Mouse (Mus musculus): Measurements from ENCODE around the gene Otogl.
"Not testable (repeated sequence)": the region's sequence is repeated elsewhere in the genome, so short reads cannot be mapped to it uniquely, and the experiment has no call there.

Gene Otogl

GRCm38 (mm10) chr10:107810649-107811398 is 101.1 kb downstream of the Otogl start:
- DNase-seq (ENCODE audit: low spot score in 2 of 2): no peak

GRCm38 (mm10) chr10:107805203-107805602 is 106.7 kb downstream of the Otogl start:
- DNase-seq (ENCODE audit: low spot score in 2 of 2): no peak

GRCm38 (mm10) chr10:107804285-107804684 is 107.6 kb downstream of the Otogl start:
- not testable (repeated sequence) for DNase-seq (ENCODE audit: low spot score in 2 of 2)

- no peak for DNase-seq (ENCODE audit: low spot score in 2 of 2)
Measured at GRCm38 (mm10) chr10:107799671-107800353, 112.1 kb downstream of the Otogl start.

GRCm38 (mm10) chr10:107794812-107795756 is 116.8 kb downstream of the Otogl start:
- DNase-seq (ENCODE audit: low spot score in 2 of 2): no peak

- DNase-seq (ENCODE audit: low spot score in 2 of 2): no peak
Measured at GRCm38 (mm10) chr10:107792491-107792890, 119.4 kb downstream of the Otogl start.

GRCm38 (mm10) chr10:107779548-107779947 is 132.4 kb downstream of the Otogl start:
- DNase-seq (ENCODE audit: low spot score in 2 of 2): no peak

GRCm38 (mm10) chr10:107759624-107760023 is 152.3 kb downstream of the Otogl start:
- no peak for DNase-seq (ENCODE audit: low spot score in 2 of 2)

GRCm38 (mm10) chr10:107753471-107753870 is 158.5 kb downstream of the Otogl start:
- no peak for DNase-seq (ENCODE audit: low spot score in 2 of 2)

- no peak for DNase-seq (ENCODE audit: low spot score in 2 of 2)
Measured at GRCm38 (mm10) chr10:107752351-107753143, 159.4 kb downstream of the Otogl start.

- no peak for DNase-seq (ENCODE audit: low spot score in 2 of 2)
Measured at GRCm38 (mm10) chr10:107751944-107752343, 160.0 kb downstream of the Otogl start.

GRCm38 (mm10) chr10:107747566-107747965 is 164.4 kb downstream of the Otogl start:
- no peak for DNase-seq (ENCODE audit: low spot score in 2 of 2)

GRCm38 (mm10) chr10:107746717-107747116 is 165.2 kb downstream of the Otogl start:
- no peak for DNase-seq (ENCODE audit: low spot score in 2 of 2)

GRCm38 (mm10) chr10:107739815-107740214 is 172.1 kb downstream of the Otogl start:
- no peak for DNase-seq (ENCODE audit: low spot score in 2 of 2)

- no peak for DNase-seq (ENCODE audit: low spot score in 2 of 2)
Measured at GRCm38 (mm10) chr10:107737743-107738142, 174.2 kb downstream of the Otogl start.

GRCm38 (mm10) chr10:107735448-107735847 is 176.5 kb downstream of the Otogl start:
- DNase-seq (ENCODE audit: low spot score in 2 of 2): no peak

- DNase-seq (ENCODE audit: low spot score in 2 of 2): no peak
Measured at GRCm38 (mm10) chr10:107734327-107734726, 177.6 kb downstream of the Otogl start.

GRCm38 (mm10) chr10:107725631-107726030 is 186.3 kb downstream of the Otogl start:
- no peak for DNase-seq (ENCODE audit: low spot score in 2 of 2)

- no peak for DNase-seq (ENCODE audit: low spot score in 2 of 2)
Measured at GRCm38 (mm10) chr10:107719806-107720205, 192.1 kb downstream of the Otogl start, which contains the start of gene Ptprq. Gene Ptprq, minus strand, starts transcription at chr10:107720051.

All from spleen, postnatal 14 days (tissue).